Mouse (Mus musculus) embryo, embryonic 11.5 days (tissue): Measurements from ENCODE around the gene Sec13.

ENCODE experiments used
- DNase-seq: peaks from one replicate; pipeline ENCODE4 v3.0.0-alpha.2; 2012; ENCODE audit warnings: low read depth, low spot score

The Sec13 gene

DNA sequence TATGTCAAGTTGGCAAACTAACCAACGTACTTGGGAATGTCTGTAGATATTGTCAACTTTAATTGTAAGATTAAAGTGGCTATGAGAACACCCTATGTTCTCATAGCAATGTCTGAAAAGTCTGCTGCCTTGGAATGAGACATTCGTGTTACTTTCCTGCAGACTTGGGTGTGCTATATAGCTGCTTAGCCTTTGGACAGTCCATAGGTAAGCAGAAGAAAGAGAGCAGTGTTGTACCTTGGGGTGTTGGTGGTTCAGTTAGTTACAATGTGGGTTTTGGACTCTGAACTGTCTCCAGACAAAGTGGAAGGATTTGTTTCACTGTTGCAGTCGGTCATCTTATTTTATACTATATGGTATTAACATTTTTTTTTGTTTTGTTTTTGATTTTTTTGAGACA, 27.8 kb downstream of the Sec13 start:
- no peak for DNase-seq

GRCm38 (mm10) chr6:113697222-113698205, 43.0 kb downstream of the Sec13 start:
- DNase-seq, result peak; percentile 20

DNA sequence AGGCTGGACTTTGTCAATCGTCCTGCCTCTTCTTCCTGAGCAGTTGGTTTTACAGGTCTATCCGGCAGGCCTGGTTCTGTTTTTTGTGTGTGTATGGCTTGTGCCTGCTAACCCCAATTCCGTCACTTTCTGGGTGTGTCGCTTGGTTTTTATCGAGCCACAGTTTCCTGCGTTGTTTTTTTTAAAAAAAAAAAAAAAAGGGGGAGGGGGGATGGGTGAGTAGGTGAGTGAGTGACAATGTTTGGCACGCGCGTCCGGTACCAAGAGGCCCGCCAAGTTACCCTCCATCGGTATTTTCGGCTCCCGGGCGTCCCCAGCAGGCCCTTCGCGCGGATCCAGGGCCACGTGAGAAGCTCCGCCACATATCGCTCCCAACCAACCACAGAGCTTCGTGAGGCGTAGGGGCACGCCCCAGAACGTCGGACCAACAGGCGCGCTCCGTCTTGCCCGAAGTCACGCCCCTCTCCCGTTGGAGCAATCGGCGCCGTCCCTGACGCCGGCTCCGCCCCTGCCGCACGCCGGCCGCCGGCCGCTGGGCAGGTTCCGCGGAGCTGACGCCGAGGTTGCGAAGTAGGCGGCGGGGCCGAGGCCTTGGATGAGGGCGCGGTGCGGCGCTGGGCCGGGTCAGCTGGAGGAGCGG, 43.8 kb downstream of the Sec13 start, which contains the start of gene Tatdn2:
Tatdn2 (plus strand) TSS at position 469 of the 640 bp plus-strand sequence.
- peak; percentile 93 for DNase-seq

DNA sequence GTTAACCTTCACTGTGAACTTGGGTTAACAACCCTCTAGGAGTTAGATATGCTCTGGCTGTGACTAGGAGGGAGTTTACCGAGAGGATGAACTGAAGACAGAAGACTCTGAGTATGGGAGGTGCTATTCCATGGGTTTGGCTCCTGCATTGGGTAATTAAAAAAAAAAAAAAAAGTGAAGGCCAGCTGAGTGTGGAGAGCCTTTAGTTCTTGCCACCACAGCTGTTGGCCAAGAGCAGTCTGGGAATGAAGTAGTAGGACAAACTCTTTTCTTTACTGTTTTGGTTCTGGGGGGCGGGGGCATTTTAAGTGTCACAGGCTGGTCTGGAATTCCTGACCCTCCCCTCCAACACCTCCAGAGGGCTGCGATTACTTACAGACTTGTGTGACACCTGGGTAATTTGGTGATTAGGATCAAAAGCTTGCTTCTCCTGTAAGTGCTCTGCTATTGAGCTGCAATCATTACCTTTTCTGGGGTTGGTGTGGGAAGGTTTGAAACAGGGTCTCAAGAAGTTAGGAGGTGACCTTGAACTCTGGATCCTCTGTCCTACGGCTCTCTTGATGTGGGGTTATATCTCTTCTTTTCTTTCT, 44.7 kb downstream of the Sec13 start:
- DNase-seq, result no peak

- no peak for DNase-seq
Measured at GRCm38 (mm10) chr6:113695203-113695602, 45.3 kb downstream of the Sec13 start.

DNA sequence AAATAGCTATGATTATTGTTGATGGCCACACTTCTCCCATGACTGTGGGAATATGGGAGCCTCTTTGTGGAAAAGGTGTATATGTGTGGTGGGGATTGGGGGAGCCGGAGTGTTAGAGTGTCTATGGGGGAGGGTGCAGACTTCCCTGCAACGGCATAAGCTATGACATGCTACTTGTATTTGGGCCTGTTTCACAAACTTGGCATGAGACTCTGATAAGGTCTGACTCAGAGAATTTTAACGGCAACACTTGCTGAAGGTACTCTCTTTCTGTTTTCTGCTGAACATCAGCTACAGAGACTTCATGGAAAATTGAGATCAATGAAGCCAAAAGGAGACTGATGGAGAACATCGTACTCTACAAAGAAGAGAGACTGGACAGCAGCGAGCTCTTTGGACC, 47.2 kb downstream of the Sec13 start:
- no peak for DNase-seq

DNA sequence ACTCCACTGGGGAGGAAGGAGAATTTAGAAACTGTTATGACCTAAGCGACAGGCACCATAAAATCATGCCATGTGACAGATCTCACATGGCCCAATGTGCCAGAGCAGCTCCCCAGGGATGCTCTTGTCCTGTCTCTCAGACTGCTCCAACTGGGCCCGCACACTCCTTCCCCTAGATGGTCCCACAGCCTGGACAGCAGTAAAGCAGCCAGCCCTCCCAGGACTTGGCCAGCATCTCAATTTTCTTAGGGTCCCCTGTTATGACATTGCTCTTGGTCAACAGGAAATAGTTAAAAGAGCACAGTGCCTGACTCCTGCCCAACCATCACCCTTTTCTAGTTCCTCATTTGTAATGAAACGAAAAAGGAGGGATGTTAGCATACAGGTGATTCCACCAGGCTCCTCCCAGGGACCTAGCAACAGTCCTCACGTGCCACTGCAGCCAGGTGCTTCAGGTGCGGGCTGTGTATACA, 47.8 kb downstream of the Sec13 start:
- no peak for DNase-seq

DNA sequence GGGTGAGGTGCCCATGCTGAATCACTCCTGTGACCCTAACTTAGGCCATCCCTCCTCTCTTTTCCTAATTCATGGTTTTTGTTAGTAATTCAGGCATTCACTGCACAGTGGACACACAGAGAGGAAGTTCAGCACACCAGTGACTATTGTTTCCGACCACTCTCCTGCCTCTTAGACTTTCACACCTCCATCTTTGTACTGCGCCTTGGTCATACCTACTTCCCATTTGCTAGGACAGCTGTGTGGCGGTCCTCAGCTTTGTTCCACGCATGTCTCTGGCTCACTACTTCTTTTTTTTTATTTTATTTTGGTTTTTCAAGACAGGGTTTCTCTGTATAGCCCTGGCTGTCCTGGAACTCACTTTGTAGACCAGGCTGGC, 49.5 kb downstream of the Sec13 start:
- DNase-seq, result no peak

DNA sequence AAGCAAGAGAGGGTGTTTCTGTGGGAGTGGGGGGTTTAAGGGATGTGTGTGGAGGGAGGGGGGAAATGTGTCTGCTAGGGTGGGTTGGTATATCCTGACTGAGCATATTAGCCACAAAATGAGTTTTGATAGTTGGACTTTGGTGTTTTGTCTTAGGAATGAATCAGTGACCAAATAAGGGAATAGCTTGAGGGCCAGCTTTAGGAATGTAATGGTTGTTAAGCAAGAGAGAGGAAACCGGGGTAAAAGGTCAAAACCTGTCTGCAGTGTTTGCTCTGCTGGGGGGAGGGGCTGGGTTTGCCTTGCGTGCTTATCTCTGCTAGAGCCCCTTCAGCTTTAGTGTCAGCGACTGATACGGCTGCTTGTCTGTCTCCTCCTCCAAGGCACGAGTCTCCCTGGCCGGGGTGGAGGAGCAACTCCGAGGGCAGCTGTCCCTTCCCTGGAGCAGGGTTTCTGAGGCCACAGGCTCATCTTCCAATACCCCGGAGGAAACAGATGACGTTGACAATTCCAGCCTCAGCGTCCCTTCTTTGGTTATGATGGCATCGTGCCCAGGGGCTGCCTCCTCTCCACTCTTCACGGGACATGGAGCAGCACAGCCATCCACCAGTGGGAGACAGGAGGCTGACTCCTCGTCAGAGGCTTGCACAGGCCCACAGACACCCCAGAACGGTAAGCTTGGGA, 50.0 kb downstream of the Sec13 start:
- no peak for DNase-seq

DNA sequence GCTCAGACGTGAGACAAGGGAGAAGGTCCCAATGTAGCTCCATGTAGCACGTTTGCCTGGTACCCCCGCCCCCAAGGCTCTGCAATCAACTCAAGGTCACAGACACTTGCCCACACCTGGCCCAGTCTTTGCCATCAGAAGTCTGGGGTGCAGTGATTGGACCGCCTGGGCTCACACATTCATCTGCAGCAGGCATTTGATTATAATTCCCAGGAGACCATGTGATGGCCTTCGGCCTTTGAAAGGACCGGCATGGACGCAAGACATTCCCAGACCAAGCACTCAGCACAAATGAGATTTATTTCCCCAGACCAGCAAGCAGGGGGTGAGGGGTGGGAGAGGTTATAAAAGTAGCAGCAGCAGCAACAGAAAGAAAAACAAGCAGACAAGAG, 50.5 kb downstream of the Sec13 start:
- DNase-seq, result no peak

GRCm38 (mm10) chr6:113686551-113687125, 53.9 kb downstream of the Sec13 start:
- no peak for DNase-seq

DNA sequence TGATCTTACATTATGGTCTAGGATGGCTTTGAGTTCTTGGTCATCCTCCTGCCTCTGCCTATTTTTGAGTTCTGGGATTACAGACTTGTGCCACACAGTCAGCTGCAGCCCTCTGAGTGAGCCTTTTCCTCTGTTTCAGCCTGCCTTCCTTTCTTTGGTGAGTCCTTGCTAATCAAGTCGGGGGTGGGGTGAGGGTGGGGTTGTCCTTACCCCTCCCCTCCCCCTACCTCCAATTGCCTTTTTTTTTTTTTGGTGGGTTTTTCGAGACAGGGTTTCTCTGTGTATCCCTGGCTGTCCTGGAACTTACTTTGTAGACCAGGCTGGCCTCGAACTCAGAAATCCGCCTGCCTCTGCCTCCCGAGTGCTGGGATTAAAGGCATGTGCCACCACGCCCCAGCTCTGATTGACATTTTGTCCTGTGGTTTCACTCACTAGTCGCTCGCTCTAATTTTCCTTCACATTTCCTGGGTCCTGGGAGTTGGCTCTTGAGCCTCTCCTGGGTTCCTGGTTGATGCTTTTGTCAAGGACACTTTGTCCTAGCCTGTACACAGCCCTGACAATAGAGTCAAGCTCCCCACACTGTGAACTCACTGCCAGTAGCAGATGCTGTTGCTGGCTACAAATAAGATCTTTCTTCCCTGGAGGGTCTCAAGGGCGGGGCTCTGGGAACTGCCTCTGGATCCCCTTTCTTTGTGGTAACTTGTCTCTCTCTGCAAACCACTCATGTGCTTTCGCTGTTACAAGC, 57.3 kb downstream of the Sec13 start:
- no peak for DNase-seq

DNA sequence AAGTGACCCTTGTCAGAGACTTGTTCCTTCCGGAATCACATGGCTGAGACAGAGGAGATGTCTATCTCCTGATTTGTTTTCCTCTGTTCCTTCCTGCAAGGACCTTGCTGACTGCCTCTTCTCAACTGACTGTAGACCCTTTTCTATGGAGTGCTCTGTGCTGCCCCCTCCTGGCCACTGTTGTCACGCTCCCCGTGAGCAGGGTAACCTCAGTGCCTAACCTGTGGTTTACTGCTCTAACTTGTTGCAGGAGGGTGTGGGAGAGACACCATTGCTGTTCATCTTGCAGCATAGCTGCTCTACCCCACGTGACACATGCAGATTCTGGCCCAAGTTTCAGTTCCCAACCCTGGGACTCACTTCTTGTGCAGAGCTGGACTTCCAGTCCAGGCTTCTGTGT, 59.3 kb downstream of the Sec13 start:
- DNase-seq, result no peak

- no peak for DNase-seq
Measured at GRCm38 (mm10) chr6:113679993-113680566, 60.5 kb downstream of the Sec13 start.

DNA sequence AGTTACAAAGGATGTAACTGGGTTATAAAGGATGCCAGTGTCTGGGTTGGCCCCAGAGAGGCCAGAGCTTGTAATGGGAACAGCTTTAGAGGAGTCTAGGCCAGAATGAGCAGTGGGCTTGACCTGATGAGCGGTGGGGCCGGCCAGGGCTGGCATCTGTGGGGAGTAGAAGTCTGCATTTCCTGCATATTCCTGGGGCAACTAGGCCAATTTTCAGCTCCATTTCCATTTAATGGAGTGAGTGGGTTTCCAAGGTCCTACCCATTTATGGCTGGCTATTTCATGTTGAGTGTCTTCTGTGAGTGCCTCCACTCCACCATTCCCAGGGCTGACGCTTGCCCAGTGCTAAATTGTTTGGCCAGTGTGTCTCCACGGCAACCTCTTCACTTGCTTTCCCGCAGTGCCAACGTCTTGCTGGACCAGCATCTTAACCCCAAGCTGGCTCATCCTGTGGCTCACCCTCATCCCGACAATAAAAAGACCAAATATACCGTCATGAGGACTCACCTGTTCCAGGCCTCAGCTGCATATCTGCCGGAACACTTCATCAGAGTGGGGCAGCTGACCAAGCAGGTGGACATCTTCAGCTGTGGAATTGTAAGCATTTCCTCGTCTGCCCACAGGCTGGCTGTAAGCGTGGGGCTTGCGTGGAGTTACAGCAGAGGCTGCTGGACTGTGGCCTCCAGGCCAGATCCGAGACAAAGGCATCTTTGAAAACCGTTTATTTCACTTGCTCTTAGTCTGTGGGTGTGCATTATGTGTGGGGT, 62.1 kb downstream of the Sec13 start:
- no peak for DNase-seq
